Mouse (Mus musculus) neural tube, embryonic 13.5 days (tissue): ENCODE results near the gene Zscan20. TPM values are rescaled to one million over a fixed set of nuclear protein-coding genes. Genes with fewer than 3 reads are reported as not detected.
"Not testable (repeated sequence)": the region's sequence is repeated elsewhere in the genome, so short reads cannot be mapped to it uniquely, and the experiment has no call there.

Experiments
- ATAC-seq: fragments of 200-750 bp; cut with Nextera tagmentation; 2 replicates; pipeline ENCODE4 v1.8.0; 2017; ENCODE audit warnings: low read depth, mild to moderate bottlenecking, moderate TSS enrichment, moderate library complexity
- H3K27ac ChIP-seq: fragments of 300-500 bp; sonication (generic); replicated peaks from 2 replicates; pipeline ENCODE4 v1.5.1; 2015; ENCODE audit warnings: moderate library complexity, mild to moderate bottlenecking, inconsistent platforms
- H3K27me3 ChIP-seq: fragments of 300-500 bp; sonication (generic); 2 replicates; pipeline ENCODE4 v1.6.1; 2015; ENCODE audit warnings: mild to moderate bottlenecking, inconsistent platforms
- H3K36me3 ChIP-seq: fragments of 300-500 bp; sonication (generic); 2 replicates; pipeline ENCODE4 v1.6.1; 2015; ENCODE audit warnings: mild to moderate bottlenecking, inconsistent platforms
- H3K4me1 ChIP-seq: fragments of 300-500 bp; sonication (generic); replicated peaks from 2 replicates; pipeline ENCODE4 v1.6.1; 2015; ENCODE audit warnings: inconsistent platforms
- H3K4me2 ChIP-seq: fragments of 300-500 bp; sonication (generic); 2 replicates; pipeline ENCODE4 v1.6.1; 2015; ENCODE audit warnings: inconsistent platforms, mild to moderate bottlenecking, moderate library complexity
- H3K4me3 ChIP-seq: fragments of 300-500 bp; sonication (generic); 2 replicates; pipeline ENCODE4 v1.5.1; 2015; ENCODE audit warnings: mild to moderate bottlenecking, inconsistent platforms
- H3K9ac ChIP-seq: fragments of 300-500 bp; sonication (generic); 2 replicates; pipeline ENCODE4 v1.6.1; 2015; ENCODE audit warnings: moderate library complexity, mild to moderate bottlenecking, inconsistent platforms
- H3K9me3 ChIP-seq: fragments of 300-500 bp; sonication (generic); 2 replicates; pipeline ENCODE4 v1.6.1; 2016; ENCODE audit warnings: inconsistent platforms
- WGBS: fragments of 180-500 bp; shearing (Covaris S2); methylation state at CpG from one replicate; pipeline ENCODE4 v1.1.7; 2015; 5-methylcytosine and 5-hydroxymethylcytosine counted together
- polyA plus RNA-seq: library from polyadenylated mRNA; unstranded; fragments of >200 nt; fragmentation: Nextera tagmentation; extraction: Ambion mirVana; gene quantifications from 2 replicates; pipeline ENCODE4 v1.2.1, GENCODE M21; 2015

Zscan20 gene
- polyA plus RNA-seq, 1 experiment from 2014 or later, result 4.6 TPM

- 44% methylated on average over 11 of the region's 11 CpGs for WGBS
- Histone ChIP-seq H3K27me3 (no peaks in the 10 kb centered on the region), H3K4me3 (no peak overlapping the region), H3K9ac (no peak overlapping the region), H3K4me1 (peaks cover 40% of the 10 kb centered on the region), H3K9me3 (no peaks in the 10 kb centered on the region), H3K36me3 (no peaks in the 10 kb centered on the region), H3K4me2 (no peak overlapping the region), H3K27ac (peak overlapping the region; percentile 54)
- no peak for ATAC-seq
Observed at GRCm38 (mm10) chr4:128637250-128637649, 27.4 kb upstream of the Zscan20 start.

GRCm38 (mm10) chr4:128635894-128636585 is 26.1 kb upstream of the Zscan20 start:
- peak overlapping the region; percentile 54; the same call in 1 of the 2 replicates for H3K27ac ChIP-seq
- H3K9me3 ChIP-seq, result no peaks in the 10 kb centered on the region
- no peaks in the 10 kb centered on the region for H3K27me3 ChIP-seq
- H3K9ac ChIP-seq, result no peak overlapping the region
- H3K4me2 ChIP-seq, result no peak overlapping the region
- WGBS, result 52% methylated on average over 10 of the region's 10 CpGs
- no peak overlapping the region for H3K4me3 ChIP-seq
- no peaks in the 10 kb centered on the region for H3K36me3 ChIP-seq
- no peak for ATAC-seq
- H3K4me1 ChIP-seq, result peaks cover 33% of the 10 kb centered on the region

- 65% methylated on average over 7 of the region's 7 CpGs for WGBS
- ATAC-seq, result no peak
Observed at GRCm38 (mm10) chr4:128635451-128635850, 25.6 kb upstream of the Zscan20 start.

GRCm38 (mm10) chr4:128621109-128621508 is 11.2 kb upstream of the Zscan20 start:
- H3K27ac ChIP-seq, result no peak overlapping the region
- no peak overlapping the region for H3K4me2 ChIP-seq
- H3K36me3 ChIP-seq, result no peaks in the 10 kb centered on the region
- no peak overlapping the region for H3K9ac ChIP-seq
- H3K4me1 ChIP-seq, result 0 out of 2 replicates have a peak, but pooled peaks cover 6% of the 10 kb centered on the region
- H3K4me3 ChIP-seq, result no peak overlapping the region
- no peaks in the 10 kb centered on the region for H3K27me3 ChIP-seq
- WGBS, result 90% methylated on average over 8 of the region's 8 CpGs
- ATAC-seq, result no peak
- H3K9me3 ChIP-seq, result no peaks in the 10 kb centered on the region

More at GRCm38 (mm10) chr4:128635451-128635850, 25.6 kb upstream of the Zscan20 start:
- Histone ChIP-seq H3K27me3 (no peaks in the 10 kb centered on the region), H3K4me1 (peaks cover 33% of the 10 kb centered on the region), H3K27ac (no peak overlapping the region), H3K9me3 (no peaks in the 10 kb centered on the region), H3K9ac (no peak overlapping the region), H3K4me2 (no peak overlapping the region), H3K36me3 (no peaks in the 10 kb centered on the region), H3K4me3 (no peak overlapping the region)

GRCm38 (mm10) chr4:128620572-128620971 is 10.7 kb upstream of the Zscan20 start:
- no peaks in the 10 kb centered on the region for H3K27me3 ChIP-seq
- H3K4me2 ChIP-seq, result no peak overlapping the region
- ATAC-seq, result no peak
- H3K4me1 ChIP-seq, result 0 out of 2 replicates have a peak, but pooled peaks cover 6% of the 10 kb centered on the region
- no peak overlapping the region for H3K4me3 ChIP-seq
- WGBS, result 91% methylated on average over 6 of the region's 6 CpGs
- H3K9me3 ChIP-seq, result no peaks in the 10 kb centered on the region
- no peak overlapping the region for H3K27ac ChIP-seq
- H3K9ac ChIP-seq, result no peak overlapping the region
- no peaks in the 10 kb centered on the region for H3K36me3 ChIP-seq

- no peak for ATAC-seq
- H3K4me2 ChIP-seq, result no peak overlapping the region
Observed at GRCm38 (mm10) chr4:128618963-128619362, 9.1 kb upstream of the Zscan20 start.

GRCm38 (mm10) chr4:128618246-128618911 is 8.5 kb upstream of the Zscan20 start, which contains the start of gene Tlr12:
Tlr12 (minus strand) TSS chr4:128618619.
- Histone ChIP-seq H3K27ac (0 out of 2 replicates have a peak within 1 kb of the TSS, but pooled peaks have one; percentile 13), H3K4me2 (no peak within 1 kb of the TSS), H3K4me3 (no peak within 1 kb of the TSS), H3K27me3 (no peaks in the 10 kb centered on the region), H3K9ac (peak within 1 kb of the TSS; percentile 26; the same call in 1 of the 2 replicates), H3K9me3 (no peaks in the 10 kb centered on the region), H3K36me3 (no peaks in the 10 kb centered on the region), H3K4me1 (0 out of 2 replicates have a peak, but pooled peaks cover 6% of the 10 kb centered on the region)
- no peak for ATAC-seq
- WGBS, result 66% methylated on average over 15 of the region's 15 CpGs

More at GRCm38 (mm10) chr4:128618963-128619362, 9.1 kb upstream of the Zscan20 start:
- no peaks in the 10 kb centered on the region for H3K27me3 ChIP-seq
- H3K9me3 ChIP-seq, result no peaks in the 10 kb centered on the region
- H3K4me1 ChIP-seq, result 0 out of 2 replicates have a peak, but pooled peaks cover 6% of the 10 kb centered on the region
- H3K9ac ChIP-seq, result no peak overlapping the region
- WGBS, result 48% methylated on average over 2 of the region's 2 CpGs
- no peak overlapping the region for H3K4me3 ChIP-seq
- H3K27ac ChIP-seq, result 0 out of 2 replicates have a peak overlapping the region, but pooled peaks have one; percentile 13
- no peaks in the 10 kb centered on the region for H3K36me3 ChIP-seq

GRCm38 (mm10) chr4:128617363-128618120 is 7.6 kb upstream of the Zscan20 start:
- Histone ChIP-seq H3K4me2 (no peak overlapping the region), H3K4me1 (0 out of 2 replicates have a peak, but pooled peaks cover 6% of the 10 kb centered on the region), H3K27me3 (no peaks in the 10 kb centered on the region), H3K36me3 (no peaks in the 10 kb centered on the region), H3K9ac (peak overlapping the region; percentile 26; the same call in 1 of the 2 replicates), H3K27ac (no peak overlapping the region), H3K9me3 (no peaks in the 10 kb centered on the region), H3K4me3 (no peak overlapping the region)
- 80% methylated on average over 17 of the region's 17 CpGs for WGBS
- ATAC-seq, result no peak; the same call in 1 of the 2 replicates

- Histone ChIP-seq H3K4me3 (no peak overlapping the region), H3K27me3 (no peaks in the 10 kb centered on the region), H3K4me1 (peaks cover 7% of the 10 kb centered on the region), H3K9ac (no peak overlapping the region), H3K27ac (no peak overlapping the region), H3K9me3 (no peaks in the 10 kb centered on the region), H3K36me3 (no peaks in the 10 kb centered on the region), H3K4me2 (no peak overlapping the region)
- no peak for ATAC-seq
- 93% methylated on average over 14 of the region's 14 CpGs for WGBS
Observed at GRCm38 (mm10) chr4:128615761-128616160, 5.9 kb upstream of the Zscan20 start.

GRCm38 (mm10) chr4:128613326-128613725 is 3.4 kb upstream of the Zscan20 start:
- H3K4me2 ChIP-seq, result no peak overlapping the region
- no peak overlapping the region for H3K27ac ChIP-seq
- no peaks in the 10 kb centered on the region for H3K27me3 ChIP-seq
- H3K4me3 ChIP-seq, result no peak overlapping the region
- H3K9me3 ChIP-seq, result no peaks in the 10 kb centered on the region
- WGBS, result 20% methylated on average over 8 of the region's 8 CpGs
- no peaks in the 10 kb centered on the region for H3K36me3 ChIP-seq
- no peak for ATAC-seq
- H3K9ac ChIP-seq, result no peak overlapping the region
- peaks cover 24% of the 10 kb centered on the region for H3K4me1 ChIP-seq

- not testable (repeated sequence) for H3K27me3 ChIP-seq, H3K36me3 ChIP-seq, ATAC-seq, H3K4me2 ChIP-seq, H3K4me3 ChIP-seq, H3K9me3 ChIP-seq, H3K9ac ChIP-seq, H3K27ac ChIP-seq
- 86% methylated on average over 3 of the region's 3 CpGs for WGBS
- H3K4me1 ChIP-seq, result peaks cover 32% of the 10 kb centered on the region
Observed at GRCm38 (mm10) chr4:128611726-128612125, 1.8 kb upstream of the Zscan20 start.
